Mouse (Mus musculus): ENCODE results near the gene Tmem135.
A peak's percentile ranks its signal among the peaks of the same experiment; 100 is the strongest.
"Not testable (repeated sequence)": the region's sequence is repeated elsewhere in the genome, so short reads cannot be mapped to it uniquely, and the experiment has no call there.

Tmem135 gene

DNA sequence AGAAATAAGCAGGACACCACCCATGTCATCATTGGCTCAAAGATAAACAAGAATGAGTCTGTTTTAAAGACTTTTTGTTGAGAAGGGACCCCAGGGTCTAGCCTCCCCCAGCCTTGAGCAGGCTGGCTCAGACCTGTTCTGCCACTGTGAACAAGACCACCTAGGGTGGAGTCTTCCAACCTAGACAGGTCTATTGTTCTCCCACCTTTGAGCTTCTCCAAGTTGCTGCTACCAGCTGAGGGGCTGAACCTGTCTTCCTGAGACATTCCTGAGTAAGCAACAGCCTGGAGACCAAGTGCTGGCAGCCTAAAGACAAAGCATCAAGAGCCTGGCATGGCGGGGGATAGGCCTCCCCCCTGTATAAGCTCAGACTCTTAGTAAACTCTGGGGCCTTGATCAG, 86.9 kb downstream of the Tmem135 start:
- not testable (repeated sequence) for DNase-seq

DNA sequence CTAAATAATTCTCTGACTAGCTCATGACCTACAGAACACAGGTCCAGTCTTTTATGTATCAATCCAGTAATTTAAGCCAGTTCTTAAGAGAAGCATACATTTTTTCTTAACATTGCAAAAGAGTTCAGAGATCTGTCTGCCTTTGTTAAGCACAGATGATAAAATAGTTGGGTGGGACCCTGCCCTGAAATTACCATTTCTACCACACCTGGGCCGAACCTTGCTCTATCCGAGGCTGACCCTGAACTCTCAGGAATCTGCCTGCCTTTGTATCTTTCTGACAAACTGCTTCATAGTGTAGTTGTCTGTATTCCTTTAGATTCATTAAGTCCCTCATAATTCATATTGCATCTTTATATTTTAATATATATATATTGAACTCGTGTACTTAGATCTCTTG, 87.9 kb downstream of the Tmem135 start:
- DNase-seq = no peak

DNA sequence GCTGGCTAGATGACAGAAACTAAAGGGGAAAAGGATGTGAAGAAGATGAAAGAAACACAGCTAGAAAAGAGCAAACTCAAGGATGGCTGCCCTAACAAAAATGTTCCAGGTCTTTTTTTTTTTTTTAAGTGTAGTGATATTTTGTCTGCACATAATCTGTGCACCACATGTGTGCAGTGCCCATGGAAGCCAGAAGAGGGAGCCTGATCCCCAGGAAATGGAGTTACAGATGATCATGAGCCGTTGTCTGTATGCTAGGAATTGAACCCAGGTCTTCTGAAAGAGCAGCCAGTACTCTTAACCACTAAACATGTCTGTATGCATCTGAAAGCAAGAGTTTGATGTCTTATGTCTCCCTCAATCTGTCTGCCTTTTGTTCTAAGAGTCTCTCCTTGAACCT, 92.5 kb downstream of the Tmem135 start:
- DNase-seq = peak; percentile 24

DNA sequence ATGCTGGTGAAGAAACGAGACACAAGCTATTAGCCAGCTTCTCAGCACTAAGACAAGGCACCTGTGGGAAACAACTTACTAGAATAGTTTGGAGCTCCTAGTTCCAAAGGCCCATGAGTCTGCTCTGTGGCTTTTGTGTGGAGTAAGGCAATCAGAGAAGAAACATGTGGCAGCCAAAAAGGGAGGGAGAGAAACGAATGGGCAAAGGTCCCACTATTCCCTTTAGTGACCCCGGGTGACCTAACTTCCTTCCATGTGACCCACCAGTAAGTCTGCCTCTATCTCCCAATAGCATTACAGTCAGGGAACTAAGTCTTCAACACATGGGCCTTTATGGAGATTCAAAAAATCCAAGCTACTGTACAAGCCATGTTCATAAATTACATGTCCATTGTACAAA, 95.1 kb downstream of the Tmem135 start:
- DNase-seq = no peak

DNA sequence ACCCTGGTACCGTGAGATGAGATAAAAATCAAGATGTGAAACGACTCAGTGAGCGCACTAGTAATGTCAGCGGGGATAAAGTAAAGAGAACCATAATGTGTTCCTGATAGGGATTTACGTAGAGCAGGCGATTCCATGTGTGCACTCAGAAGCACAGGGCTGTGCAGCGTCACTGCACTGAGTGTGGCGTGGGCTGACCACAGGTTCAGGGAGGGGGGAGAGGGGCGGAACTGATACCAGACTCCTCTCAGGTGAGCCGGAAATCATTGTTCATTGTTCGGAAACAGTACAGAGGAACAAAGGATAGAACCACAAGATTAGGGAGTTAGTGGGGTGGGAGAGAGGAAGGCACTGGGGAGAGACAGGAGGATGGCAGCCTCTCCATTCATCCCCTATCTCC, 95.8 kb downstream of the Tmem135 start:
- DNase-seq = no peak

DNA sequence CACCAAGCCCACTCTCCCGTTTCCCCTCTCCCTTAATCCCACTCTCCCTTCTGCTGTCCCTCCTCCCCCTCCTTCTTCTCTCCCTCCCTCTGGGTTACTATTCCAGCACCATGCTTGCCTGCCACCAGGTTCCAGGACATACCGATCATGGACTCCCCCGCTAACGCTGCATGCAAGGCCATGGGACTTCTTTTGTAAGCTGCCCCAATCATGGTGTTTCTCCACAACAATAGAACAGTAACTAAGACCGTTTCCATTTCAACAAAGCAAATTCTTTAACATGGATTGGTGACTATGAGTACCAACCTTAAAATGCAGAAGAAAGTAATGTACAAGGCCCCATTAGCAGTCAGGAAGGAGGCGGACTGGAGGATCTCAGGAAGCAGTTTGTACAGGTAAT, 97.2 kb downstream of the Tmem135 start:
- DNase-seq = no peak

DNA sequence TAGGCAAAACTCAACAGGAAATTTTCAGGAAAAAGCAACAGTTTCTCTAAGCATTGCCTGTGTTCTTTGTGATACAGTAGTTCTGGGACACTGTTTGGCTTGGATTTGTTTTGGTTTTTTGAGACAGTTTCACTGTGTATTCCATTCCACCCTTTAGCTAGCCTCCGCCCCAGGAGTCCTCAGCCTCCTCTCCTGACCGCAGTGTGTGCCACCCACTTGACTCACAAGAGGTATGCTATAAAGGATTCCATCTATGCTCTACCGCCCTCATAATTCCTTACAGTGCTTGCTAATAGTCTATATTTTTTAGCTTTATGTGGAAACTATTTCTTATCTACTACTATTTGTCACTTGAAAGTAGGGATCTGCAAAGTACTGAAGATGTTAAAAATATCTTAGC, 99.1 kb downstream of the Tmem135 start:
- DNase-seq = no peak

GRCm38 (mm10) chr7:89303765-89304164, 100.3 kb downstream of the Tmem135 start:
- no peak for DNase-seq

DNA sequence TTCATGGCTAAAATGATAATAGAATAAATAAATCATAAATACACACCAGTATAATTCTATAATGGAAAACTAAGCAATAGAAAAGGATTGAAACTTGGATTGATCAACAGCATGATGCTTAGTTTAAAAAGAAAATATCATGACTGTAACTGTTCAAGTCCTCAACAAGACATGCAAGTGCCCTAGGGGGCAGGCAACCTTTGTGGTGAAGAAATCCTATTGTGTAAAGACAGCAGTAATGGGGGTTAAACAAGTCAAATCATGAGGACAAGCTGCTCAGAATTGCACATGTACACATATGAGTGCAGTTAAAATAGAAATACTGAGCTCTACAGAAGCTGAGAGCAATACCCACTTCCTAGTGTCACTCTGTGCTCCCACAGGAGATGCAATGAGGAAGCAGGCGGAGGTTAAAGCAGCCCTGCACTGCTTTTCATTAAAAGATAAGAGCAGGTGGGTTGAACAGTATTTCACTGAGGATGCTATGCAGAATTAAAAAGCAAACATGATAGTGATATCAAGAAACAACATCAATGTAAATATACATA, 105.0 kb downstream of the Tmem135 start:
- no peak for DNase-seq

DNA sequence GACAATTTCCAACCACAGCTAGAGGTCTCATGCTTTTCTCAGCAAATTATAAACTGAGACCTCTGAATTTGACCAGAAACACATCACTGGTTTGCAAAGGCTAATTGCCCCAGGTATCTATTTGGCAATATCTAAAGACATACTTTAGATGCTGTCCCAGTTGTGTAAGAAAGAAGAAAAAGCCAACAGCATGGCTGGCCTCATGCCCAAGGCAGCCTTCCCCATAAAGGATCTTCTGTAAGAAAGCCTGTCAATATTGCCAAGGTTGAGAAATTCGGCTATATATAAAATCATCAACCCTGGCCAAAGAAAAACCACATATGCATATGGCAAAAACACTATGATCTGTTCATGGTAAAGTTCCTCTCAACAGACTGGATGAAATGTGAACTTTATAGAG, 107.1 kb downstream of the Tmem135 start:
- no peak for DNase-seq

DNA sequence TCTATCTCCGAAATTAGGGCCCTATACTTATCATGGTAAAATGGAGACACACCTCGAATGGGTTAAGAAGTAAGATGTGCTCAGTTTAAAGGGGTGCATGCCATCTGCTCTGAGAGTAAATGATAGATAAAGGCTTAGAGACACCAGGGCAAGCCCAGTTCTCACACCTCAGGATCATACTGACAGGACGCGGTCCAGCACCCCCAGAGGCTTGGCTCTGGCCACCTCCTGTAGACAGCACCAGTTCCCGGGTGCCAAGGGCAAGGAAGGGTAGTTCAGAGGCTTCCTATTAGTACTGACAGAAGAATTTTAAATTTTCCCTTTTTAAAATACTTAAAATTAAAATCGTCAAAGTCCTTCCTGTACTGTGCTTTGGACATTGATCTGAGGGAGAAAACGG, 121.4 kb downstream of the Tmem135 start:
- no peak for DNase-seq

GRCm38 (mm10) chr7:89270438-89270837, 133.6 kb downstream of the Tmem135 start:
- DNase-seq = not testable (repeated sequence)

GRCm38 (mm10) chr7:89269826-89270225, 134.2 kb downstream of the Tmem135 start:
- no peak for DNase-seq

- no peak for DNase-seq
Observed at GRCm38 (mm10) chr7:89267542-89267941, 136.5 kb downstream of the Tmem135 start.

DNA sequence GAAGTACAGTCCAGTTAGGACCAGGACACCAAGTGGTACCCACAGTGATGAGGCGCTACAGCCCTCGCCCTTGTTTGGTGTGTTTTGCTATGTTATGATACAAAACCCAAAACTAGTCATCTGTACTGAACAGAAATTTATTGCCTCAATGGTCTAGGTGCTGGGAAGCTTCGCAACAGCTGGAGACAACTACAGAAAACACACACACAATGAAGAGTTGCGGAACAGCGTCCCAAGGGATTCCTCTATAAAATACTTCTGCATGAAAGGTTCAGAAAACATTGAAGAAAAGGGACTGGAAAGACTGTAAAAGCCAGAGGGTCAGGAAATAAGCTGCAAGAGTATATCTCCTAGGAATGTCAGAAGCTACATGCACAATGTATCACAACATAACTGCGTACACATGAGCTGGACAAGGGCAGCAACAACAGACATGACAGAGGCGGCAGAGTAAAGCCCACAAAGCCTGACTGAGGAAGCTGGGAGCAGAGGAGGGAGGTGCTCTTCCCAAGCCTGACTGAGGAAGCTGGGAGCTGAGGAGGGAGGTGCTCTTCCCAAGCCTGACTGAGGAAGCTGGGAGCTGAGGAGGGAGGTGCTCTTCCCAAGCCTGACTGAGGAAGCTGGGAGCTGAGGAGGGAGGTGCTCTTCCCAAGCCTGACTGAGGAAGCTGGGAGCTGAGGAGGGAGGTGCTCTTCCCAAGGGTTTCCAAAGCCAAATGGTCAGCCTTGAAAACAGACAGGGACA, 137.8 kb downstream of the Tmem135 start:
- DNase-seq = no peak

DNA sequence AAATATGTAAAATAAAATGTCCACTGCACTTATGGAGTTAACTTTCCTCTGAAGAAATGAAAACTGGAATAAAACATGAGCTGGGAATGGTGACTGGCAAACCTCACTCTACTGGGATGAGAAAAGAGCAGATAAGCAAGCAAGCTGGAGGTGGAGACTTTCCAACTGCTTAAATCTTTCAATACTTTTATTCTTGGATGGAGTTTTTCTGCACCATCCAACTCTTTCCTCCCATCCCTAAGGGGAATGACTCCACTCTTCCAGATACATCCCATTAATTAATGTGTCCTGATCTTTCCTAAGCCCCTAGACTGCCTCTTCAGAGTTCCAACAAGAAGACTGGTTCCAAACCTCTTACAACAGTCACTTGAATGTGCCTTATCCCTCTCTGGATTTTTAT, 143.1 kb downstream of the Tmem135 start:
- DNase-seq = no peak

DNA sequence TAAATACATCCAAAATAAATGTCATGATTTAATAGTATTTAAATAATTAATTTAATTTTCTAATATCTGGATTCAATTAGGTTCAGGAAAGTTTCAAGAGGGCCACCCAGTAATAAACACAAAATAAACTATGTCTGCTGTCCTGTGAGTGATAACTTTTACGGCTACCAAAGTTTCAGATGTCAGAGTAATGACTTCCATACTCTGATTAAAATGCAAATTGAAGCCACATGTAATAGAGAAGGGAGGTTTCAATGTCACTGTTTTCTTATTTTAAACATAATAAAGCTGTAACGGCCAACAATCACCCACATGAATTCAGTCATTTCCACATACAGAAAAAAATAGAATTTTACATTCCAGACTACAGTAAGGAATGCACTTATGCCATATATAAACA, 145.2 kb downstream of the Tmem135 start:
- DNase-seq = no peak

GRCm38 (mm10) chr7:89257871-89258502, 146.0 kb downstream of the Tmem135 start:
- DNase-seq = no peak

DNA sequence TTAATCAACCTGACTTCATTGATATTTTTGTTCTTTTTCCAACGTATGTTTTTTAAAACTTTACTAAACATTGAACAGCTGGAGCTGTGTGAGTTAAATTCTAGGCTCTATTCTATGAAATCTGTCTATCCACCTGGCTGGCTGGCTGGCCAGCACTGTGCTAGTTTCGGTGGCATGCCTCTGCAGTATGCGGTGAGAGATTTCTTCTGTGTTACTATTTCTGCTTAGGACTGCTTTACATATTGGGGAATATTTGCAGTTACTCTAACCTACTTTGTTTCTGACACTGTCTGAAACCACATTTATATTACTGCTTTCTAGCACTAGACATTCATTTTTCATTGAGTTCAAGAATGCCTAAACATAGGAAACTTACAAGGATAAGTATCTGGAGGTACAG, 150.2 kb downstream of the Tmem135 start:
- DNase-seq = no peak

DNA sequence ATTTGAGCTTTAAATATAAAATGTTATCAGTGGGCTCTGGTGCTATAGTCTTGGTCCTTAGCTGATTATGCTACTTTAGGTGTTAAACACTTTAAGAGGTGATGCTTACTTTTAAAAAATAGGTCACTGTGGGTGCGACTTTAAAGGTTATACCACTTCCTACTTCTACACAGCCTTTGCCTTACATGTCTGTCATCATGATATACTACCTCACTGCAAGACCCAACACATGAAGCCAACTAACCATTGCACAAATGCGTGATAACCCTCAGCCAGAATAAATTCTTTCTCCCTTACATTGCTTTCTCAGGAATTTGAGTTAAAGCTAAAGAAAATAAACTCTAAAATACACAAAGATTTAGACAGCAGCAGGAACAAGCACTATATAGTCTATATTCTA, 150.7 kb downstream of the Tmem135 start:
- no peak for DNase-seq

- no peak for DNase-seq
Observed at GRCm38 (mm10) chr7:89251880-89252453, 152.1 kb downstream of the Tmem135 start.

GRCm38 (mm10) chr7:89248135-89248850, 155.7 kb downstream of the Tmem135 start:
- peak; percentile 38 for DNase-seq

GRCm38 (mm10) chr7:89247012-89247710, 156.9 kb downstream of the Tmem135 start:
- DNase-seq = no peak
